In the genomic region with DNA sequence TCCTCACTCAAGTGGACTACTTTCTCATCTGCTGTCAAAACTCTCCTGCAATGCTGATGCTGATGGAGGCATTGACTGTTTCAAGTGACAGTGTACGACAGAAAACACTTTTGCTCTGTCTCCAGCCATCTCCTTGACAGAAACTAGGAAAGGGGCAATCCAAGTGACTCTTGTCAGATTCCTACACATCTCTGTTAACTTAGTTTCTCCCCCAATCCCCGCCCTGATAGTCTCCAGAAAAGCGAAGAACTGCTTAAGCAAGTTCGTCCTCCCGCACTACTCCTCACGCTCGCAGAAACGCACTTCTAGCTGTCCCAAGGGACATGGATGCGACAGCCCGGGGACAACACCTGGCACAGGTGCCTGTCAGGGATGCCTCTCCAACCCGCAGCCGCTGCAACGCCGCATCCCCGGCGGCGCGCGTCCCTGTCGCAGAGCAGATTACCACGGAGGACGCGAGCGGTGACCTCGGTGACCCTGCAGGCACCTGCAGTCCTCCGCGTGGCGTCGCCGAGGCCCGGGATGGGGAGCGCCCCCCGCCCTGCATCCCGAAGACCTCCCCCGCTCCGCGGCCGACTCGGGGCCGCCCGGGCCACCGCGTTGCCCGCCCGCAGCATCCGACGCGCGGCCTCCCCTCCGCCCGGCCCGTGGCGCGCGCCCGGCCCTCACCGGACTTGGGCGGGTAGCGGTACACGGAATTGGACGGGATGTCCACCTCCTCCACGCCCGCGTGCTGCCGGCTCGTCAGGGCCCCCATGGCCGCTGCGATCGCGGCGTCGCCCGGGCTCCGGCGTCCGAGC, we compare ENCODE assay signal across 8 mouse cellular contexts. TPM values are rescaled to one million over a fixed set of nuclear protein-coding genes. Genes with fewer than 3 reads are reported as not detected.
DNase-seq lines count a peak whose midpoint lies in the region; ATAC-seq and TF ChIP-seq lines count a peak whose summit lies in the region.

No protein-coding gene starts in this region.

- TF ChIP-seq CTCF in MEL (IDR thresholded peaks at IDR 0.05 in 2 of 3, conservative IDR thresholded peaks at IDR 0.05 in 1 of 3; ENCODE audit: control insufficient read depth in 1 of 3, insufficient read depth in 1 of 3, low read depth in 2 of 3, low read length in 3 of 3, poor library complexity in 1 of 3, severe bottlenecking in 1 of 3): no peak
- no peak for TF ChIP-seq CTCF in stomach, postnatal 0 days (IDR thresholded peaks at IDR 0.05; ENCODE audit: low read depth)

- peak overlapping the region; percentile 70 for H3K27ac ChIP-seq in kidney, embryonic 15.5 days
- H3K27ac ChIP-seq in MEL (ENCODE audit: control insufficient read depth, low read depth, low read length): no peak overlapping the region
- H3K27ac ChIP-seq in embryonic facial prominence, embryonic 13.5 days: peak overlapping the region; percentile 60; the same call in 1 of the 2 replicates
- H3K27ac ChIP-seq in hindbrain, embryonic 16.5 days (ENCODE audit: low read depth, low read length): peak overlapping the region; percentile 96
- H3K27ac ChIP-seq in midbrain, embryonic 10.5 days (replicated peaks): peak overlapping the region; percentile 95
- no peak overlapping the region for H3K27ac ChIP-seq in stomach, postnatal 0 days (replicated peaks)

- H3K27me3 ChIP-seq in kidney, embryonic 15.5 days: no peaks in the 10 kb centered on the region
- no peaks in the 10 kb centered on the region for H3K27me3 ChIP-seq in MEL (ENCODE audit: control insufficient read depth in 1 of 2, insufficient read depth in 2 of 2, low read length in 2 of 2)
- no peaks in the 10 kb centered on the region for H3K27me3 ChIP-seq in embryonic facial prominence, embryonic 13.5 days
- no peaks in the 10 kb centered on the region for H3K27me3 ChIP-seq in hindbrain, embryonic 16.5 days (replicated peaks; ENCODE audit: control insufficient read depth, insufficient read depth, low read length)
- H3K27me3 ChIP-seq in midbrain, embryonic 10.5 days (ENCODE audit: low read depth, poor library complexity, severe bottlenecking): peaks cover 32% of the 10 kb centered on the region
- no peaks in the 10 kb centered on the region for H3K27me3 ChIP-seq in stomach, postnatal 0 days (ENCODE audit: control insufficient read depth, insufficient read depth, low read length)

- TF ChIP-seq POLR2A in MEL (IDR thresholded peaks at IDR 0.05; ENCODE audit: control insufficient read depth in 1 of 2, insufficient read depth in 1 of 2, low read depth in 1 of 2, low read length in 2 of 2, poor library complexity in 1 of 2): no peak

- H3K79me2 ChIP-seq in MEL (ENCODE audit: control insufficient read depth, insufficient read depth, low read length, poor library complexity): peaks cover 4% of the 10 kb centered on the region; the same call in 1 of the 2 replicates

- TF ChIP-seq RAD21 in MEL (IDR thresholded peaks at IDR 0.05; ENCODE audit: low read depth, low read length): no peak

- H3K4me2 ChIP-seq in kidney, embryonic 15.5 days: peak overlapping the region; percentile 98
- peak overlapping the region; percentile 99 for H3K4me2 ChIP-seq in embryonic facial prominence, embryonic 13.5 days
- peak overlapping the region; percentile 83 for H3K4me2 ChIP-seq in hindbrain, embryonic 16.5 days (ENCODE audit: low read length)
- peak overlapping the region; percentile 95 for H3K4me2 ChIP-seq in stomach, postnatal 0 days (replicated peaks; ENCODE audit: low read depth)

- peak overlapping the region; percentile 76 for H3K4me3 ChIP-seq in kidney, embryonic 15.5 days (replicated peaks)
- H3K4me3 ChIP-seq in MEL (ENCODE audit: control insufficient read depth in 1 of 2, insufficient read depth in 1 of 2, low read depth in 2 of 2, low read length in 2 of 2): peak overlapping the region; percentile 64 to 80
- peak overlapping the region; percentile 76 for H3K4me3 ChIP-seq in embryonic facial prominence, embryonic 13.5 days
- peak overlapping the region; percentile 87 for H3K4me3 ChIP-seq in hindbrain, embryonic 16.5 days (ENCODE audit: low read length)
- H3K4me3 ChIP-seq in midbrain, embryonic 10.5 days: peak overlapping the region; percentile 84
- H3K4me3 ChIP-seq in stomach, postnatal 0 days (ENCODE audit: low read depth, low read length): peak overlapping the region; percentile 62

- ATAC-seq in kidney, embryonic 15.5 days (replicated peaks; ENCODE audit: low FRiP score): peak; percentile 53
- ATAC-seq in embryonic facial prominence, embryonic 13.5 days (ENCODE audit: insufficient number of reproducible peaks, insufficient read depth, low FRiP score, low TSS enrichment, low read depth): peak; percentile 26; the same call in 1 of the 2 replicates
- peak; percentile 44; the same call in 1 of the 2 replicates for ATAC-seq in hindbrain, embryonic 16.5 days
- peak; percentile 57 for ATAC-seq in stomach, postnatal 0 days (ENCODE audit: low FRiP score, low TSS enrichment)

- TF ChIP-seq EP300 in MEL (IDR thresholded peaks at IDR 0.05; ENCODE audit: low read depth in 1 of 2, low read length in 2 of 2): no peak
- no peak for TF ChIP-seq EP300 in stomach, postnatal 0 days (optimal IDR thresholded peaks at IDR 0.05)

- no peak for DNase-seq in kidney, adult 11 months
- peak; percentile 61 for DNase-seq in MEL (ENCODE audit: low read depth, low spot score)
- DNase-seq in midbrain, embryonic 10.5 days (ENCODE audit: low spot score): peak; percentile 57
- DNase-seq in stomach, postnatal 0 days (ENCODE audit: low spot score): no peak
- no peak for DNase-seq in urinary bladder, postnatal 4 days (ENCODE audit: low spot score in 2 of 2)

- WGBS in kidney, embryonic 15.5 days: under 1% methylated on average over 51 of the region's 76 CpGs
- WGBS in embryonic facial prominence, embryonic 13.5 days: under 1% methylated on average over 74 of the region's 76 CpGs
- WGBS in hindbrain, embryonic 16.5 days: 2% methylated on average over 63 of the region's 76 CpGs
- 1% methylated on average over 76 of the region's 76 CpGs for WGBS in midbrain, embryonic 10.5 days
- under 1% methylated on average over 59 of the region's 76 CpGs for WGBS in stomach, postnatal 0 days

- H3K9ac ChIP-seq in kidney, embryonic 15.5 days: peak overlapping the region; percentile 78
- peak overlapping the region; percentile 83 for H3K9ac ChIP-seq in MEL (ENCODE audit: control insufficient read depth, low read depth, low read length, poor library complexity, severe bottlenecking)
- H3K9ac ChIP-seq in embryonic facial prominence, embryonic 13.5 days: peak overlapping the region; percentile 85
- H3K9ac ChIP-seq in hindbrain, embryonic 16.5 days (ENCODE audit: low read depth, low read length): peak overlapping the region; percentile 99
- H3K9ac ChIP-seq in stomach, postnatal 0 days (ENCODE audit: low read length): peak overlapping the region; percentile 73

- peaks cover 28% of the 10 kb centered on the region for H3K4me1 ChIP-seq in kidney, embryonic 15.5 days
- peaks cover 10 to 27% of the 10 kb centered on the region in 2 experiments for H3K4me1 ChIP-seq in MEL (ENCODE audit: control insufficient read depth in 1 of 2, insufficient read depth in 2 of 2, low read length in 2 of 2)
- H3K4me1 ChIP-seq in embryonic facial prominence, embryonic 13.5 days: peaks cover 31% of the 10 kb centered on the region
- peaks cover 19% of the 10 kb centered on the region for H3K4me1 ChIP-seq in hindbrain, embryonic 16.5 days (ENCODE audit: control insufficient read depth, insufficient read depth, low read depth, low read length)
- peaks cover 35% of the 10 kb centered on the region for H3K4me1 ChIP-seq in midbrain, embryonic 10.5 days
- H3K4me1 ChIP-seq in stomach, postnatal 0 days (replicated peaks; ENCODE audit: control insufficient read depth, insufficient read depth): 0 out of 2 replicates have a peak, but pooled peaks cover 2% of the 10 kb centered on the region

- no peaks in the 10 kb centered on the region for H3K9me3 ChIP-seq in kidney, embryonic 15.5 days (replicated peaks)
- H3K9me3 ChIP-seq in MEL (replicated peaks; ENCODE audit: insufficient read depth, low read length): no peaks in the 10 kb centered on the region
- H3K9me3 ChIP-seq in embryonic facial prominence, embryonic 13.5 days: no peaks in the 10 kb centered on the region
- no peaks in the 10 kb centered on the region for H3K9me3 ChIP-seq in hindbrain, embryonic 16.5 days (ENCODE audit: control insufficient read depth, low read length)
- H3K9me3 ChIP-seq in midbrain, embryonic 10.5 days (replicated peaks): no peaks in the 10 kb centered on the region
- no peaks in the 10 kb centered on the region for H3K9me3 ChIP-seq in stomach, postnatal 0 days (ENCODE audit: control insufficient read depth, low read length)

- no peaks in the 10 kb centered on the region for H3K36me3 ChIP-seq in kidney, embryonic 15.5 days
- peaks cover 0 to 27% of the 10 kb centered on the region in 2 experiments; a peak in 2 of 4 replicates for H3K36me3 ChIP-seq in MEL (ENCODE audit: control insufficient read depth in 1 of 2, insufficient read depth in 2 of 2, low read length in 2 of 2)
- 0 out of 2 replicates have a peak, but pooled peaks cover 3% of the 10 kb centered on the region for H3K36me3 ChIP-seq in embryonic facial prominence, embryonic 13.5 days
- H3K36me3 ChIP-seq in hindbrain, embryonic 16.5 days (ENCODE audit: control insufficient read depth, insufficient read depth, low read length): no peaks in the 10 kb centered on the region
- H3K36me3 ChIP-seq in midbrain, embryonic 10.5 days: peaks cover 7% of the 10 kb centered on the region; the same call in 1 of the 2 replicates
- H3K36me3 ChIP-seq in stomach, postnatal 0 days (ENCODE audit: control insufficient read depth, insufficient read depth, low read length): no peaks in the 10 kb centered on the region

RNA-seq across cellular contexts. Expression of a gene that starts 0.6 kb away (rescaled TPM):
- 12.4 and 12.5 TPM in 2 replicates for polyA plus RNA-seq in kidney, embryonic 15.5 days (2015; fragmentation: Nextera tagmentation; extraction: Ambion mirVana)
- 4.6 and 7.5 TPM in 2 replicates for total RNA-seq in MEL (2012; rRNA removed)
- 10 to 100 TPM in 1 of 2 experiments, not detected in 1; 10.9 TPM for polyA plus RNA-seq in MEL (2012; ENCODE audit: insufficient read depth in 1 of 2, insufficient read length in 2 of 2, low read depth in 1 of 2, low replicate concordance in 2 of 2, missing spikeins in 1 of 2)
- polyA plus RNA-seq in embryonic facial prominence, embryonic 13.5 days (2015; fragmentation: Nextera tagmentation; extraction: Ambion mirVana): 10.2 and 16.5 TPM in 2 replicates
- 27.8 and 28.5 TPM in 2 replicates for polyA plus RNA-seq in hindbrain, embryonic 16.5 days (2015; fragmentation: Nextera tagmentation; extraction: Ambion mirVana)
- 5.3 and 10.1 TPM in 2 replicates for polyA plus RNA-seq in midbrain, embryonic 10.5 days (2016; fragmentation: Nextera tagmentation; extraction: Ambion mirVana)
- polyA plus RNA-seq in stomach, postnatal 0 days (2015; fragmentation: Nextera tagmentation; extraction: Ambion mirVana): 2.8 and 3.0 TPM in 2 replicates

RNA-seq across cellular contexts. Expression of a gene that starts 21.7 kb away (rescaled TPM):
- polyA plus RNA-seq in kidney, embryonic 15.5 days (2015; fragmentation: Nextera tagmentation; extraction: Ambion mirVana): 45.7 and 58.1 TPM in 2 replicates
- total RNA-seq in MEL (2012; rRNA removed): 56.8 and 66.2 TPM in 2 replicates
- 10 to 100 TPM in 1 of 2 experiments, not detected in 1; 77.7 TPM for polyA plus RNA-seq in MEL (2012; ENCODE audit: insufficient read depth in 1 of 2, insufficient read length in 2 of 2, low read depth in 1 of 2, low replicate concordance in 2 of 2, missing spikeins in 1 of 2)
- 26.4 and 35.2 TPM in 2 replicates for polyA plus RNA-seq in embryonic facial prominence, embryonic 13.5 days (2015; fragmentation: Nextera tagmentation; extraction: Ambion mirVana)
- 28.3 and 35.1 TPM in 2 replicates for polyA plus RNA-seq in hindbrain, embryonic 16.5 days (2015; fragmentation: Nextera tagmentation; extraction: Ambion mirVana)
- polyA plus RNA-seq in midbrain, embryonic 10.5 days (2016; fragmentation: Nextera tagmentation; extraction: Ambion mirVana): 37.5 and 40.9 TPM in 2 replicates
- 35.4 and 35.7 TPM in 2 replicates for polyA plus RNA-seq in stomach, postnatal 0 days (2015; fragmentation: Nextera tagmentation; extraction: Ambion mirVana)

RNA-seq across cellular contexts. Expression of a gene that starts 53.8 kb away (rescaled TPM):
- polyA plus RNA-seq in kidney, embryonic 15.5 days (2015; fragmentation: Nextera tagmentation; extraction: Ambion mirVana): 0.14 and 0.30 TPM in 2 replicates
- total RNA-seq in MEL (2012; rRNA removed): not detected in 2 replicates
- under 1 TPM in 1 of 2 experiments, not detected in 1; 0.11 TPM for polyA plus RNA-seq in MEL (2012; ENCODE audit: insufficient read depth in 1 of 2, insufficient read length in 2 of 2, low read depth in 1 of 2, low replicate concordance in 2 of 2, missing spikeins in 1 of 2)
- polyA plus RNA-seq in embryonic facial prominence, embryonic 13.5 days (2015; fragmentation: Nextera tagmentation; extraction: Ambion mirVana): 0.19 and 0.55 TPM in 2 replicates
- 0.38 and 0.40 TPM in 2 replicates for polyA plus RNA-seq in hindbrain, embryonic 16.5 days (2015; fragmentation: Nextera tagmentation; extraction: Ambion mirVana)
- 0.10 and 0.21 TPM in 2 replicates for polyA plus RNA-seq in midbrain, embryonic 10.5 days (2016; fragmentation: Nextera tagmentation; extraction: Ambion mirVana)
- 0.08 and 0.16 TPM in 2 replicates for polyA plus RNA-seq in stomach, postnatal 0 days (2015; fragmentation: Nextera tagmentation; extraction: Ambion mirVana)

Comparison
In these comparisons a context has a peak if more than half of its experiments do, and no peak if none do; other contexts are left out.
1. H3K27ac ChIP-seq: peak in kidney, embryonic 15.5 days (single experiment), embryonic facial prominence, embryonic 13.5 days (single experiment), hindbrain, embryonic 16.5 days (single experiment) and midbrain, embryonic 10.5 days (single experiment); none in MEL (single experiment) and stomach, postnatal 0 days (single experiment).
2. DNase-seq: peak in MEL (single experiment) and midbrain, embryonic 10.5 days (single experiment); none in kidney, adult 11 months (single experiment), stomach, postnatal 0 days (single experiment) and urinary bladder, postnatal 4 days (0 of 2).
3. Peak in every context shown above with its lines, with median percentiles within 50 percentile points of each other: ATAC-seq, H3K4me2 ChIP-seq, H3K4me3 ChIP-seq and H3K9ac ChIP-seq.